Mouse (Mus musculus) adrenal gland, postnatal 10 days (tissue): Measurements from ENCODE around the gene Atp6v1e2. TPM values are rescaled to one million over a fixed set of nuclear protein-coding genes. Genes with fewer than 3 reads are reported as not detected.

Experiments
- DNase-seq: peaks from one replicate; pipeline ENCODE4 v3.0.0; 2021; ENCODE audit warnings: mixed read lengths
- long read RNA-seq, 2 experiments: library from polyadenylated mRNA; stranded (forward); transcript quantifications; one replicate each; pipeline ENCODE4 v2.0.0; 2021
- total RNA-seq, 2 experiments: library from RNA; stranded (reverse); gene quantifications; 2 replicates each; pipeline ENCODE4 v1.2.3; 2021

Gene Atp6v1e2
- total RNA-seq = not detected
- long read RNA-seq, experiment 1 = 0 reads
- long read RNA-seq, experiment 2 = 0 reads

- DNase-seq = no peak
Measured at GRCm38 (mm10) chr17:86947840-86948796, at the start of gene Atp6v1e2. Atp6v1e2 (minus strand) TSS chr17:86947897.

- DNase-seq = no peak
Measured at GRCm38 (mm10) chr17:86997323-86997722, 49.6 kb upstream of the Atp6v1e2 start.

GRCm38 (mm10) chr17:86991306-86991705 is 43.6 kb upstream of the Atp6v1e2 start:
- no peak for DNase-seq

GRCm38 (mm10) chr17:86988601-86989184 is 41.0 kb upstream of the Atp6v1e2 start:
- peak; percentile 21 for DNase-seq

DNA sequence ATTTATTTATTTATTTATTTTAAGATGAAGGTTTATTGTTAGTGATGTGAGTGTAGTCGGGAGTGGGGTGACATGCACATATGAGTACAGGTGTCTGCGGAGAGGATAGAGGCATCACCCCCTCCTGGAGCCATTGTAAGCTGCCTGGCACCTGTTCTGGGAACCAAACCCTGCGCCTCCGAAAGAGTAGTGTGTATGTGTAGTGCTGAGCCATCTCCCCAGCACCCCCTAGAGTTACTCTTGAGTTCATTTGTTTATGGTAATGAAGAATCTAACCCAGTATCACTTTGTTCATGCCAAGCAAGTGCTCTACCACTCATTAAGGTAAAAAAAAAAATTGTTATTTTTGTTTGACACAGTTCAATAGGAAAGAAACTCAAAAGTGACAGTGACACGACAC is 40.5 kb upstream of the Atp6v1e2 start:
- no peak for DNase-seq

GRCm38 (mm10) chr17:86986449-86987138 is 38.9 kb upstream of the Atp6v1e2 start:
- DNase-seq = peak; percentile 39

GRCm38 (mm10) chr17:86982497-86982896 is 34.8 kb upstream of the Atp6v1e2 start:
- peak; percentile 18 for DNase-seq

DNA sequence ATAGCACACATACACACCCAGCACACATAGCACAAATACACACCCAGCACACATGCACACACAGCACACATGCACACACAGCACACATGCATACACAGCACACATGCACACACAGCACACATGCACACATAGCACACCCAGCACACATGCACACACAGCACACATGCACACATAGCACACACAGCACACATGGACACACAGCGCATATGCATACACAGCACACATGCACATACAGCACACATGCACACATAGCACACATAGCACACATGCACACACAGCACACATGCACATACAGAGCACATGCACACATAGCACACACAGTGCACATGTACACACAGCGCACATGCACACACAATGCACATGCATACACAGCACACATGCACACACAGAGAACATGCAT is 34.0 kb upstream of the Atp6v1e2 start:
- no peak for DNase-seq

DNA sequence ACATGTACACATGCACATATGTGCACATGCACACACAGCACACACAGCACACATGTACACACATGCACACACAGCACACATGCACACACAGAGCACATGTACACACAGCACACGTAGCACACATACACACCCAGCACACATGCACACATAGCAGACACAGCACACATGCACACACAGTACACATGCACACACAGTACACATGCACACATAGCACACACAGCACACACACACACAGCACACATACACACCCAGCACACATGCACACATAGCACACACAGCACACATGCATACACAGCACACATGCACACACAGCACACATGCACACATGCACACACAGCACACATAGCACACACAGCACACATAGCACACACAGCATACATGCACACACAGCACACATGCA is 33.5 kb upstream of the Atp6v1e2 start:
- no peak for DNase-seq

GRCm38 (mm10) chr17:86978496-86978895 is 30.8 kb upstream of the Atp6v1e2 start:
- no peak for DNase-seq

DNA sequence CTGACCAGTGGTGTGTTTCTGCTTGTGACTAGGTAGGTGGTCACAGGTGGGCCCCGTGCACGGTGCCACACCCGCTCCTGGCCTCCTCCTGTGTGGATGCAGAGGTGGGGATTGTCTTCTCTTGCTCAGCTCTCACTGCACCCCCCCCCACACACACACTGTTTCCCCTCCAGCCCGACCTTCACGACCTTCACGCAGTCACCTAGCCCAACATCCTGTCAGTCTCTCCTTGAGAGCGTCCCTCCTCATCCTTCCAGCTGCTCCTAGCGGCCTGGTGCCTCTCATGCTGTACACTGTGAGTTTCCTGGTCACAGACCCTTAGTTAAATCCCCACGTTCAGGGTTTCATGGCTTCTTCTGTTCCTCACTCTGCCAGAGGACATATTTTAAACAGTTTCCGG is 28.7 kb upstream of the Atp6v1e2 start:
- no peak for DNase-seq

GRCm38 (mm10) chr17:86973097-86973496 is 25.4 kb upstream of the Atp6v1e2 start:
- DNase-seq = peak; percentile 20

GRCm38 (mm10) chr17:86971860-86972259 is 24.2 kb upstream of the Atp6v1e2 start:
- DNase-seq = no peak

GRCm38 (mm10) chr17:86971036-86971435 is 23.3 kb upstream of the Atp6v1e2 start:
- DNase-seq = no peak

DNA sequence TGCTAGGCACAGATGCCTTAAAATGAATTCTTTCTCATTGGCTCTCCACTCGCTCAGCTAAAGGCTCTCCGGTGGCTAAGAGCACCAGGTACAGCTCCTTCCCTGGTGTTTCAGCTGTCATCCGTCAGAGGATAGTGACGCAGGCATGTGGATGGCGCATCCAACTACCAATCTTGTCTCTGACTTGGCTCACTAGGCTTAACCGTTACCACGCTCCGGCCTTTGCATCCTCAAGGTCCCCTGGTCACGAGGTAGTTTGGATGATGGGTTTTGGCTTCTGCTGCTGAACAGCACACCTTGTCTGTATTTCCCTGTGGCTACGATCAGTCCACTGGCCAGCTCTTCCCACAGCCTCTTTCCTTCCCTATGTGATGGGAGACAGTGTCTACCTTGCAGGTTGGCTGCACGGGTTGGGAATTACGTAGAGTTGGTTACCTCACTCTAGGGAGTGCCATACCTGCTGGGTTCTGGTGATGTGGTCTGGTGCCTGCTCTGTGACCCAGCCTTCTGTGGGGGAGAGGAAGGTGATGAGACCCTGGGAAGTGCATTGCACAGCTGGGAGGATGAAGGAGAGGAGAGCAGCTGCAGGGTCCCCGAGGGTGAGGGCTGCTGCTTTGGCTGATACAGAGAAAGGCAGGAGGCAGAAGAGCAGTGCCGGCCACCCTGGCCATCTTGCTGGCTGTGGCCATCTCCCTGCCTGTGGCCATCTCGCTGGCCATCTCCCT is 22.5 kb upstream of the Atp6v1e2 start:
- no peak for DNase-seq

DNA sequence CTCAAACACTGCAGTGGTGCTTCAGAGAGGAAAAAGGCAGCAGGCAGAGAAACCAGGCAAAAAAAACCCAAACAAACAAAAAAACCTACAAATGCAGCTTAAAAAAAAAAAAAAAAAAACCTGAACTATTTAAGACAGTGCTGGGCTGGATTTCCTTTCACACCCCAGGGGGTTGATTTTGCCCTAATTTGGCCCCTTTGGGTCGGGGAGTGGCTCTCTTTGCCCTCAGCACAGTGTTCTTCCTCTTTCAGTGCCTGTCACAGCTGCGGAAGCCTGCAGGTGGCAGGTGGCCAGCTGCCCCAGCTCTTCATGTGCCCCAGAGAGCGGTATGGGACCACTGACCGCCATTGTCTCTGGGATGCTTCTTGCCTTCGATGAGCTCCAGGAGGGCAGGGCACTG is 21.9 kb upstream of the Atp6v1e2 start:
- DNase-seq = no peak

- no peak for DNase-seq
Measured at GRCm38 (mm10) chr17:86968581-86968980, 20.9 kb upstream of the Atp6v1e2 start.

DNA sequence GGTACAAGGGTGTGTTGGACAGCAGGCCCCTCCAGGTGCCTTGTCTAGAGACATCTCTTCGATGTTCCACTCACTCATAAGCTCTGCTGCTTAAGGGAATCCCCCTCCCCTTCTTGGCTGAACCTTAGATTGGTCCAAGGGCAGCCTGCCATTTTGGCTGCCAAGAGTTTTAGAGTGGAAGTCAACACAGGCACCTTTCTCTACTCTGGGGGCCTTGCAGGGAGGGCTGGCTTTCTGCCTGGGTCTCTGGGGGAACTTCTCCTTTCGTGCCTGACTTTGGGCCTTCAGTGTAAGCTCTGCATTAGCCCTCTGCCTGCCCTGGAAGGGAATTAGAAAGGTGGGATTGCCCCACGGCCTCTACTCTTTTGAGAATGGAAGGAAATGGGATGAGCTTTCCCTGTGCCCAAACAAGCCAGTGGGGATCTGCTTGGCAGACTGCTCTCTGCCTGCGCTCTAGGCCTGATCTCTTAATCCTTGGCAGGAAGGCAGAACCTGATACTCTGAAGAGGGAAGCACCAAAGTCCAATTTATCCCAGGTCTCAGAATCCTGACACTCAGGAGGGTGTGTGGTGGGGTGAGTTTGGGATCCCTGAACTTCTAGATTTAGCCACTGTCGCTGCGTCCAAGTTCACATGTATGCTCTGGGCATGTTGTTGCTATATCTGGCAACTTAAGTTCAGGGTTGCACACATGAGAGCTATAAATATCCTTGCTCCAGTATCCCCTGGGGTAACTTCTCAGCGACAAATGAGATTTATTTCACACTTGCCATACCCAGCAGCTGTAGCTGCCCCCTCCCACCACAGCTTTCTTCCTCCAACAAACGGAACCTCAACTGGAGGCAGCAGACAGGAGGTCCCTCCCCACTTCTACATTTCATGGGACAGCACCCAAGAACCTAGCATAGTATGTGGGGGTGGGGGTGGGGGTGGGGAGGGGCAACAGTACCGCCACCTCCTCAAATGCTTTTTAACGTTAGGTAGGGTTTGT is 20.1 kb upstream of the Atp6v1e2 start:
- peak; percentile 54 for DNase-seq

DNA sequence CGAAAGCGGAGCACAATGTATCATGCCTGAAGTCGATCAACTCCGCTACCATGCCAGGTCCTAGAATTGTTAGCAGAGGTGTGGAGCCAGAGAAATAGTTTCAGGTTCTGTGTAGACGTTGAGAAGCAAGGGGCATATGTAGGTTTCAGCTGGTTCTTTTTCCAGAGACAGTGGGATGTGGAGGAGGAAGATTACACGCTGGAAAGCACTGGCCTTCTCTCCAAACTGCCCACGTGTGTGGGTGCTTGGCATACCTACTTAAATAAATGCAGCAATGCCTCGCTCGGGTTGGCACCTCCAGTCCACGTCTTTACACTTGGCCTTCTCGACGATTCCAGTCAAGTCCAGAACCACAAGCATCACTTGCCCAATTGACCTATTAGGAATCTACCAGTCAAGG is 19.4 kb upstream of the Atp6v1e2 start:
- DNase-seq = no peak

DNA sequence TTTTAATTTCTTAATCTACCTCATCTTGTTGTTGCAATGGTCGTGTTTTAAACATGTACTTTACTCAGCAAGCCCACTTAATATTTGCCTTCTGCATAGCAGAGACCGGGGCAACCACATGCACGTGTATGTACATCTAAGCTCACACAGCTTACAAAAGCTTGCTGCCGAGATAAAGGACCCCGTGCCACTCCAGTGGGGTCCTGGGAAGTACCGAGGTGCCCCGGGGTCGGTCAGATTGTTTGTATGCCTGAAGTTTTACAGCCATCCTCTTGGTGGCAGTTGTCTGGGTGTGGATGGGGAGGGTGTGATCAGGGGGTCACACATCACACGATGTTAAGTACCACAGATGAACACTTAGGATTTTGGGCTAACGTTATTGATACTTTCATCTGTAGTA is 18.3 kb upstream of the Atp6v1e2 start:
- DNase-seq = no peak

- DNase-seq = no peak
Measured at GRCm38 (mm10) chr17:86965121-86965520, 17.4 kb upstream of the Atp6v1e2 start.
